Mouse (Mus musculus): ENCODE measurements around the gene Setd7.

DNA sequence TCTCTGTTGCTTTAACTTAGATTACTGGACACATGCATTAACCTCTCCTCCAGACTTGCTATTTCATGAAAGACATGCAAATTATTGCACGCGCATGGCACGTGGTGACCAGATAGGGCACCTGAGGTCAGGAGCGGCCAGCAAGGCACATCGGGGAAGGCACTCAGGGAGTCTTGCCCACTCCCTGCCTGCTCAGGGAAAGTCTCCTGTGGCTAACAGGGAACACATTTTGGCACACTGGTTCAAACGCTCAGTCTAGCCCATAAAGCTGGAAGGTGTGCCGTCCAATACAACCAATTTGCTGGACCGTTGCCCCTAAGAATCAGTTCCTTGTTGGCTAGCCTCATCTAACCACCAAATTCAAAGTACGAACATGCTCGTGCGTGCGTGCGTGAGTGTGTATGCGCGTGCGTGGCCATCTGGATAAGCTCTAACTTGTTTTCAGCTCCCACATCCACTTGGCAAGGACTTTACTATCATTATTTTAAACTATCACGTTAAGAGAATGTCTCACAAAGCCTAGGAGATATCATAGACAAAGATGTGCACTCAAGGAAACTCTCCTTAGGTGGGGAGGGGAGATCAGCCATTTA, 11.6 kb downstream of the Setd7 start:
- TF ChIP-seq CTCF (IDR thresholded peaks at IDR 0.05; ENCODE audit: low read depth) (no peak), EP300 (IDR thresholded peaks at IDR 0.05; ENCODE audit: low read depth) (no peak)

Measured in heart, postnatal 0 days (tissue).